Mouse (Mus musculus) MEL (cell line): ENCODE data around the gene Ncam2.

Experiments used
- CHD2 ChIP-seq: IDR thresholded peaks from 2 replicates; pipeline ENCODE4 v1.6.1; 2011; ENCODE audit warnings: low read length, improper control_type of control experiment
- CTCF ChIP-seq, 3 experiments: IDR thresholded peaks in 2 of 3; conservative IDR thresholded peaks in 1 of 3; 2 replicates each; pipeline ENCODE4 v1.5.1; 2011 to 2012; ENCODE audit warnings: low read length in 3 of 3, low read depth in 2 of 3, mild to moderate bottlenecking in 2 of 3, improper control_type of control experiment in 1 of 3, inconsistent platforms in 1 of 3, mixed read lengths in 1 of 3, moderate library complexity in 1 of 3; ENCODE audit not compliant: control insufficient read depth in 1 of 3, insufficient read depth in 1 of 3, poor library complexity in 1 of 3, severe bottlenecking in 1 of 3
- EP300 ChIP-seq, 2 experiments: IDR thresholded peaks; 2 replicates each; pipeline ENCODE4 v1.6.1; 2011; ENCODE audit warnings: improper control_type of control experiment in 2 of 2, low read length in 2 of 2, low read depth in 1 of 2, mild to moderate bottlenecking in 1 of 2
- GABPA ChIP-seq: IDR thresholded peaks from 2 replicates; pipeline ENCODE4 v1.6.1; 2012; ENCODE audit warnings: low read depth, mild to moderate bottlenecking, inconsistent platforms, low read length, improper control_type of control experiment, moderate library complexity
- MAFK ChIP-seq: IDR thresholded peaks from 2 replicates; pipeline ENCODE4 v1.6.1; 2011; ENCODE audit warnings: low read depth, mild to moderate bottlenecking, low read length, improper control_type of control experiment, borderline replicate concordance
- POLR2A ChIP-seq, 2 experiments: IDR thresholded peaks; 2 replicates each; pipeline ENCODE4 v1.6.1; 2011 to 2012; ENCODE audit warnings: low read length in 2 of 2, mild to moderate bottlenecking in 2 of 2, control low read depth in 1 of 2, improper control_type of control experiment in 1 of 2, low read depth in 1 of 2, moderate library complexity in 1 of 2; ENCODE audit not compliant: control insufficient read depth in 1 of 2, insufficient read depth in 1 of 2, poor library complexity in 1 of 2
- POLR2AphosphoS5 ChIP-seq: IDR thresholded peaks from 2 replicates; pipeline ENCODE4 v1.6.1; 2012; ENCODE audit warnings: low read depth, borderline replicate concordance, mild to moderate bottlenecking, inconsistent platforms, low read length, moderate library complexity, mixed read lengths
- RCOR1 ChIP-seq: IDR thresholded peaks from 2 replicates; pipeline ENCODE4 v1.6.1; 2012; ENCODE audit warnings: low read depth, mild to moderate bottlenecking, inconsistent platforms, low read length, improper control_type of control experiment
- SMC3 ChIP-seq: IDR thresholded peaks from 2 replicates; pipeline ENCODE4 v1.6.1; 2011; ENCODE audit warnings: low read depth, low read length, improper control_type of control experiment

DNA sequence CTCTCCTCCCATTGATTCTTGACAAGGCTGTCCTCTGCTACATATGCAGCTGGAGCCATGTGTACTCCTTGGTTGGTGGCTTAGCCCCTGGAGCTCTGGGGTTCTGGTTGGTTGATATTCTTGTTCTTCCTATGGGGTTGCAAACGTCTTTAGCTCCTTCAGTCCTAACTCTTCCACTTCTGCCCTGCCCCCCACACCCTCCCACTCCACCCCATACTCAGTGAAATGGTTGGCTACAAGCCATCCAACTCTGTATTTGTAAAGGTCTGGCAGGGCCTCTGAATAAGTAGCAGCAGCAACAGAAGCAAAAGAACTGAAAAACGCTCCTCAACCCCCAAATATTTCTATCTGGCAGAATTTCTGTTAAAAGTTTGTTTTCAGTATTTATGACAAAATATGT lies 252.5 kb downstream of the Ncam2 start:
- TF ChIP-seq POLR2AphosphoS5 (no peak), POLR2A (IDR thresholded peaks at IDR 0.05; ENCODE audit: control insufficient read depth in 1 of 2, insufficient read depth in 1 of 2, low read depth in 1 of 2, low read length in 2 of 2, poor library complexity in 1 of 2) (no peak), MAFK (no peak), SMC3 (no peak), CHD2 (no peak), CTCF (IDR thresholded peaks at IDR 0.05 in 2 of 3, conservative IDR thresholded peaks at IDR 0.05 in 1 of 3; ENCODE audit: control insufficient read depth in 1 of 3, insufficient read depth in 1 of 3, low read depth in 2 of 3, low read length in 3 of 3, poor library complexity in 1 of 3, severe bottlenecking in 1 of 3) (no peak), EP300 (IDR thresholded peaks at IDR 0.05; ENCODE audit: low read depth in 1 of 2, low read length in 2 of 2) (no peak), RCOR1 (no peak), GABPA (no peak)
